In genomic region chr12:75766885-75767317, GRCm38 (mm10) we compare ENCODE assay signal across 7 mouse cellular contexts. TPM values are rescaled to one million over a fixed set of nuclear protein-coding genes. Genes with fewer than 3 reads are reported as not detected.
DNase-seq lines count a peak whose midpoint lies in the region; ATAC-seq lines count a peak whose summit lies in the region.

No protein-coding gene starts in this region.

- intact Hi-C loops in heart, postnatal 36 days (cut with DNase I), result loop anchor here (10.0 kb wide), 1 partner anchor 482 kb away; no protein-coding TSS in a partner anchor

- H3K9ac ChIP-seq in embryonic facial prominence, embryonic 13.5 days, result 0 out of 2 replicates have a peak overlapping the region, but pooled peaks have one; percentile 1

- H3K4me3 ChIP-seq in embryonic facial prominence, embryonic 13.5 days, result no peak overlapping the region

- ATAC-seq in embryonic facial prominence, embryonic 13.5 days (ENCODE audit: insufficient number of reproducible peaks, insufficient read depth, low FRiP score, low TSS enrichment, low read depth), result no peak
- ATAC-seq in megakaryocyte, adult 5-6 weeks (ENCODE audit: poor library complexity, severe bottlenecking), result no peak

- H3K36me3 ChIP-seq in embryonic facial prominence, embryonic 13.5 days, result no peaks in the 10 kb centered on the region

- H3K27ac ChIP-seq in embryonic facial prominence, embryonic 13.5 days, result no peak overlapping the region

- no peaks in the 10 kb centered on the region for H3K27me3 ChIP-seq in embryonic facial prominence, embryonic 13.5 days

- no peak overlapping the region for H3K4me2 ChIP-seq in embryonic facial prominence, embryonic 13.5 days

- WGBS in embryonic facial prominence, embryonic 13.5 days, result 43% methylated on average over 8 of the region's 8 CpGs

- H3K4me1 ChIP-seq in embryonic facial prominence, embryonic 13.5 days, result no peaks in the 10 kb centered on the region

- no peaks in the 10 kb centered on the region for H3K9me3 ChIP-seq in embryonic facial prominence, embryonic 13.5 days

- DNase-seq in T-cell, adult 2 months (ENCODE audit: low spot score), result peak; percentile 84
- DNase-seq in heart, postnatal 36 days, result peak; percentile 28 to 36
- DNase-seq in lung, postnatal 4 days, result peak; percentile 21 to 52
- DNase-seq in layer of hippocampus, postnatal 36 days, result no peak
- no peak for DNase-seq in c-Kit-positive CD71-positive TER-119-positive erythroid progenitor cells, embryonic 14.5 days (ENCODE audit: low spot score)

RNA-seq across cellular contexts. Expression of gene Sgpp1, which starts 31.4 kb away (rescaled TPM):
- polyA plus RNA-seq in embryonic facial prominence, embryonic 13.5 days (2015; fragmentation: Nextera tagmentation; extraction: Ambion mirVana), result 14.7 and 15.0 TPM in 2 replicates
- 10 to 100 TPM; 19.8 to 20.4 TPM for total RNA-seq in heart, postnatal 36 days (2021)
- 10 to 100 TPM; 31.0 to 34.2 TPM for total RNA-seq in layer of hippocampus, postnatal 36 days (2021)
- total RNA-seq in megakaryocyte, adult 5-6 weeks (2015), result 98.3 and 116 TPM in 2 replicates
- total RNA-seq in megakaryocyte, adult 5-6 weeks (2017), result 90.8 and 98.0 TPM in 2 replicates

RNA-seq across cellular contexts. Expression of gene Syne2, which starts 51.0 kb away (rescaled TPM):
- polyA plus RNA-seq in embryonic facial prominence, embryonic 13.5 days (2015; fragmentation: Nextera tagmentation; extraction: Ambion mirVana), result 67.0 and 71.3 TPM in 2 replicates
- total RNA-seq in heart, postnatal 36 days (2021), result 10 to 100 TPM; 33.4 to 40.0 TPM
- total RNA-seq in layer of hippocampus, postnatal 36 days (2021), result 10 to 100 TPM; 21.0 to 25.0 TPM
- 17.4 and 17.8 TPM in 2 replicates for total RNA-seq in megakaryocyte, adult 5-6 weeks (2015)
- 31.6 and 34.6 TPM in 2 replicates for total RNA-seq in megakaryocyte, adult 5-6 weeks (2017)

Comparison
In these comparisons a context has a peak if more than half of its experiments do, and no peak if none do; other contexts are left out.
1. DNase-seq: peak in T-cell, adult 2 months (single experiment), heart, postnatal 36 days (2 of 2) and lung, postnatal 4 days (2 of 2); none in layer of hippocampus, postnatal 36 days (0 of 2) and c-Kit-positive CD71-positive TER-119-positive erythroid progenitor cells, embryonic 14.5 days (single experiment).